Mouse (Mus musculus) heart, postnatal 36 days (tissue): Measurements from ENCODE around the gene Kdm1b. TPM values are rescaled to one million over a fixed set of nuclear protein-coding genes. Genes with fewer than 3 reads are reported as not detected.
A peak's percentile ranks its signal among the peaks of the same experiment; 100 is the strongest.

Experiments used
- DNase-seq, 2 experiments: peaks; one replicate each; pipeline ENCODE4 v3.0.0; 2021 to 2022
- intact Hi-C: fragments of 180-260 bp; cut with DNase I; formaldehyde crosslinking; loops from one replicate; pipeline ENCODE4 v1.15.1; 2025
- total RNA-seq, 2 experiments: library from RNA; stranded (reverse); gene quantifications; 2 replicates each; pipeline ENCODE4 v1.2.3; 2021

The Kdm1b gene
- total RNA-seq, 2 experiments from 2014 or later = 10.1 to 10.3 TPM

GRCm38 (mm10) chr13:47056126-47056525, 12.8 kb downstream of the Kdm1b start:
- no peak for DNase-seq
- intact Hi-C loops = no loop called here

DNA sequence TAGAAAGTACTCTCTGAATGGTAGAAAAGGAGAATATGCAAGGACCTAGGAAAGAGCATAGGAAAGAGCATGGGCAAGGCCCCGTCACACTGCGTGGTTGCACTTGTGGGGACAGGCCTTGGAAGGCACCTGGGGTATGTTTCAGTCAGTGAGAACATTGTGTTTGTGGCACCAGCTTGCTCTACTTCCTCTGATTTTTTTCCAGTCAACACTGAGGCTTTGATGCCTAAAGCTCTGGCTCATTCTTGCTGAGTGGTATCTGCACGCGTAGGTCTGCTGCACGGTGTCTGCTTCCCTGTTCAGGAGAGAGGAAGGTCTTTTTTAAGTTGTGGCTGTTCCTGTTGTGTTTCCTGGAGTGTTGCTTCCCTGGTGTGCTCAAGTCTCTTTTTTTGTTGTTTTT, 13.5 kb downstream of the Kdm1b start:
- intact Hi-C loops = no loop called here
- DNase-seq = no peak

- intact Hi-C loops = no loop called here
- no peak for DNase-seq
These were observed 19.5 kb downstream of the Kdm1b start for GRCm38 (mm10) chr13:47062756-47063155.

DNA sequence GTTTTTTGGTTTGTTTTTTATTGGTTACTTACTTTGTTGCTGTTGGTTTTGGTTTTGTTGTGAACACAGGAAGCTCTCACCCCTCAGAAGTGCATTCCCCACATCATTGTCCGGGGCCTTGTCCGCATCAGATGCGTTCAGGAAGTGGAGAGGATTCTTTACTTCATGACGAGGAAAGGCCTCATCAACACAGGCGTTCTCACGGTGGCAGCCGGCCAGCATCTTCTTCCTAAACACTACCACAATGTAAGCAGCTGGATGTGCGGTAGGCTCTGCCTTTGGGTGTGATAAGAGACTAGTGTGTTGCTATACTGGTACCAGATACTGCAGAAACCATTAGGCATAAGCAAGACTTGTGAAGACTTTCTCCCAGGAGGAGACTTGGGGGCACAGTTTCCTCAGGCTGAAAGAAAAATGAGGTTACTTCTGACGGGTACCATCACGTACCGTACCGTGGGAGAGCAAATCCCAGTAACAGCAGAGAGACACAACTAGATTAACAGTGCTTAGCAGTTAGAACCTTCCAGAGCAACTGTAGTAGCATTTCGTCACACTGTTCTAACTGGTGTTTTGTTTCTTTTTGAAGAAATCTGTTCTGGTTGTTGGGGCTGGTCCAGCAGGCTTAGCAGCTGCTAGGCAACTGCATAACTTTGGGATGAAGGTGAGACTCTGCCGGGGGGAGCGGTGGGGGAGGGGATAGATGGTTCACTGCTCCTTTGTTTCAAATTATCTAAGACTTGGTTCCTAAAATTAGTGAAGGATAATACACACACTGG, 20.9 kb downstream of the Kdm1b start:
- no peak for DNase-seq
- intact Hi-C loops = no loop called here

DNA sequence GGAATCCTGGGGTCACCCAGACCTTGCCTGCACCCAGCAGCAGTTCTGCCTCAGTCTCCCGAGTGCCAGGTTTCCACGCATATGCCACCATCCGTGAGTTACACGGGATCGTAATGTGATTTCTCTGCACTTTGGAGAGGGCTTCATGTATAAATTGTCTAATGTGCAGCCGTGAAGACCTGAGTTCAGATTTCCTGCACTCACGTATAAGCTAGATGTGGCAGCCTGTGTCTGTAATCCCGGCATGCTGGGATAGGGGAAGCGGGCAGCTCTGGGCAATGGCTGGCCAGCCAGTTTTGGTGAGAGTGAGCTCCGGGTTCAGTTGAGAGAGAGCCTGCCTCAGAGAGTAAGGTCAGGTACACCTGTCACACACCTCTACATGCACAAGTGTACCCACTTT, 23.2 kb downstream of the Kdm1b start:
- intact Hi-C loops = no loop called here
- no peak for DNase-seq

DNA sequence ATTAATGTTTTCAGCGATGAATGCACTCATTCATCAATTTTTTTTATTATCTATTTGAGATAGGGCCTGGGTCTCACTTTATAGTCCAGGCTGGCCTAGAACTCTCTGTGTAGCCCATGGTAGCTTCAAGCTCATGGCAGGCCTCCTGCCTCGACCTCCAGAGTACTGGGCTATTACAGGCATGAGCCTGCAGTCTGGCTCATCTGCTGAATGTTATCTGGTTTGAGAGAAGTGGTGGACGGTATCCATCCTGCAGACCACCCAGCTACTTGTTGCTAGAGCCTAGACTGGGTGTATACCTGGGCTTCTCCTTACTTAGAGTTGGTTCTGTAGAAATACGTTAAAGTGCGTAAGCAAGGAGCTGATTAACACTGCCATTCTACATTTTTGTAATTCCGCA, 23.7 kb downstream of the Kdm1b start:
- intact Hi-C loops = no loop called here
- no peak for DNase-seq

DNA sequence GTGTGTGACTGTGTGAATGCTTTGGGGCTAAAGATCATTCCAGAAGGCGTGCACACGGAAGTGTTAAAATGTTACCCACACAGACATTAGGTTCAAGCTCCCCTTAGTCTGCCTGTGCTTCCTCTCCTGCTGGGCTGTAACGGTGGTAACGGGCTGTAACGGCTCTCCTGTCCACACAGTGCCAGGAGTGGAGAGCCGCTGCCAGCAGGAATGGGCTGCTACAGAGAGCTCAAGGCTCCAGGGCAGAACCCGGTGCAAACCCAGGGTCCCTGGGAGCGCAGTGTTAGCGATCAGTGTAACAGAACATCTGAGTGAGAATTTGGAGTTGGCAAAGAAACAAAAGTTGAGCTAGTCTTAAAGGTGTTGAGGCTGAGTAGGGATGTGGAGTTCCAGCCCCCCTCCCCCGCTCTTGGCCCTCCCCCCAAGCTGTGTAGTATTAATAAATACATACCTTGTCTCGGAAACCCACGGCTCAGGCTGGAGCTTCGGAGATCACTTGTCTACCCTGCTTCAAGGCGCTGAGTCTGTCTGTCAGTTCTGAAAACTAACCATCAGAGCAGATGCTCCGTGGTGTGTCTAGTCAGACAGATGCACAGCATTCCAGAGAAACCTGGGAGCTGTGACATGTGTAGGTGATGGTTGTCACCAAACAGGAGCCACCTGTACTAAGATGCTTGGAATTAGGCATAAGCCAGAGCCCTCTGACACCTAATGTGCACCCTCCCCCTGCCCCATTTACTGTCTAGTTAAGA, 27.2 kb downstream of the Kdm1b start:
- intact Hi-C loops = no loop called here

GRCm38 (mm10) chr13:47071871-47072270, 28.6 kb downstream of the Kdm1b start:
- intact Hi-C loops = no loop called here
- DNase-seq = no peak

More for the DNA sequence above, 27.2 kb downstream of the Kdm1b start:
- no peak for DNase-seq

GRCm38 (mm10) chr13:47072484-47072883, 29.2 kb downstream of the Kdm1b start:
- no peak for DNase-seq
- intact Hi-C loops = no loop called here

- no peak for DNase-seq
- intact Hi-C loops = no loop called here
These were observed 32.9 kb downstream of the Kdm1b start for GRCm38 (mm10) chr13:47076156-47076555.

- intact Hi-C loops = no loop called here
- no peak for DNase-seq
These were observed 34.1 kb downstream of the Kdm1b start for GRCm38 (mm10) chr13:47077367-47077766.

DNA sequence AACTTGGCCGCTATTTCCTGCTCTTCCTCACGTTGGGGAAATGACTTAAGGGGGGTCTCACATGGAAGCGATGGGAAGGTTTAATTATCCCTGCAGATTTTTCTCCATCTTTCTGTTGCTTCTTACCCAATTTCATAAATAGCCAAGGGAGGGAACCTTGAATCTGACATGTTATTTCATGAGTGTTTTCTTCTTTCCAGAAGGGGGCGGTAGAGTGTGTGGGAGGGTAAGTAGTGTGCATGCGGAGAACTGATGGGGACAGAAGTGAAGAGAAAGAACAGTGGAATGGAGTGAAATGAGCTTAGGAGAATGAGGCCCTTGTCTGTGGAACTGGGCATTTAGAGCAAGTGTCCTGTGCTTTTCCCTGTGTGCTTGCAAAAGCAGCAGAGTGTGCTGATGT, 35.5 kb downstream of the Kdm1b start:
- DNase-seq = no peak
- intact Hi-C loops = loop anchor here (2.0 kb wide), 1 partner anchor 210 kb away; no protein-coding TSS in a partner anchor

- no peak for DNase-seq
- intact Hi-C loops = no loop called here
These were observed 37.7 kb downstream of the Kdm1b start for GRCm38 (mm10) chr13:47080905-47081505.

DNA sequence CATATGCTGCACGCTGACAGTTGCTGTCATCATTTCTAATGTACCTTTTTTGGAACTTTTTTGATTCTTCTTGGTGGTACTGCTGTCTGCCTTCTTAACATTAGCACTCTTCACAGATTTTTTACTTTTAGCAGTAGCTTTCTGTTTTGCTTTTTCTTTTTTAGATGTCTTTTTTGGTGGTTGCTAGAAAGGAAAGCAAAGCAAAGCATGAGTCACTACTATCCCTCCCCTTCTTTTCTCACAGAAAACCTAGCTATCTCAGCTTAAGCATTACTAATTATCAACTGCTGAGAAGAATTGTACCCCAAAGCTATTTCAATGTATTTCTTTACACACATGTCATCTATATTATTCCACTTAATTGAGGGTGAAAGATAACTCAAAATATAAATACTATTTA, 45.1 kb downstream of the Kdm1b start:
- intact Hi-C loops = no loop called here
- DNase-seq = no peak

DNA sequence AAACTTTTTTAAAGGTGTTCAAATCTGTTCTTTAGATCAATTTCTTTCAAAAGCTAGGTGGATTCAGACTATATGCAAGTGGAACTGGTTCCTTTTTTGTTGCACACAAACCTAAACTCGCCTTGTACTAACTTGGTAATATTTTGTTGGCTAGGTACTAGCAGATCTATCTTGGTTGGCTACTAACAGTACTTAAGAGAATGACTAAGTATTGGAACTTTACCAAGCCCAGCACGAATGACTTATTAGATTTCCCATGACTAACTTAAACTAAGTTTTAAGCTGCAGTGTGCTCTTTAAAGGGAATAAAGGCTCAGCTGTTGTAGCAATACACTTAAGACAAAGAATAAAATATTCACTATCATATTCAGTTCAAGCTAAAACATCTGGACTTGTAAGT, 46.0 kb downstream of the Kdm1b start:
- DNase-seq = no peak
- intact Hi-C loops = no loop called here

DNA sequence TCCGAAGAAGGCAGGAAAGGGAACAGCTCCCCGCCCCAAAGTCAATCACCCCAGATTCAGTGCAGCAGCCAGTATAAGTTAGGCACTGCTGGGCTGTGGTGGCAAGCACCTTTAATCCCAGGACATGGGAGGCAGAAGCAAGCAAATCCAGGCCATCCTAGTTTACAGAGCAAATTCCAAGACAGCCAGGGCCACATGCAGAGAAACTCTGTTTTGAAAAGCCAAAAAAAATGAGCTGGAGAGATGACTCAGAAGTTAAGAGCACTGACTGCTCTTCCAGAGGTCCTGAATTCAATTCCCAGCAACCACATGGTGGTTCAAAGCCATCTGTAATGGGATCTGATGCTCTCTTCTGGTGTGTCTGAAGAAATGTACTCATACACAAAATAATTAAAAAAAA, 50.5 kb downstream of the Kdm1b start:
- no peak for DNase-seq
- intact Hi-C loops = no loop called here

DNA sequence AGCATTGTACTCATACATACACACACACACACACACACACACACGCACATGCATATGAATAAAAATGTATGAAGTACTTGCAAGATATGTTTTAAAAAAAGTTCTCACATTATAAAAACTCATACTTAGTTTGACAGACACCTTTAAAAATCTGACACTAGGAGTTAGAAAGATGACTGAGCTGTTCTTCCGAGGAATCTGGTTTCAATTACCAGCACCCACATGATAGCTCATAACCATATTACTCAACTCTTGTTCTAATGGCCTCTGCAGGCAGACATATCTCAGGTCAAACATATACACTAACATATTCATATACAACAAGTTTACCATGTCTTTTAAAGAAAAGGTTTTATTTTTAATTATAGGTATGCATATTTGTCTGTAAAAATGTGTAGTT, 53.3 kb downstream of the Kdm1b start:
- no peak for DNase-seq
- intact Hi-C loops = no loop called here

- no peak for DNase-seq
- intact Hi-C loops = no loop called here
These were observed 56.0 kb downstream of the Kdm1b start for GRCm38 (mm10) chr13:47099265-47099664.

- intact Hi-C loops = no loop called here
- no peak for DNase-seq
These were observed 57.3 kb downstream of the Kdm1b start for GRCm38 (mm10) chr13:47100587-47100986.

- DNase-seq = no peak
- intact Hi-C loops = no loop called here
These were observed 60.8 kb downstream of the Kdm1b start for GRCm38 (mm10) chr13:47104146-47104545.

DNA sequence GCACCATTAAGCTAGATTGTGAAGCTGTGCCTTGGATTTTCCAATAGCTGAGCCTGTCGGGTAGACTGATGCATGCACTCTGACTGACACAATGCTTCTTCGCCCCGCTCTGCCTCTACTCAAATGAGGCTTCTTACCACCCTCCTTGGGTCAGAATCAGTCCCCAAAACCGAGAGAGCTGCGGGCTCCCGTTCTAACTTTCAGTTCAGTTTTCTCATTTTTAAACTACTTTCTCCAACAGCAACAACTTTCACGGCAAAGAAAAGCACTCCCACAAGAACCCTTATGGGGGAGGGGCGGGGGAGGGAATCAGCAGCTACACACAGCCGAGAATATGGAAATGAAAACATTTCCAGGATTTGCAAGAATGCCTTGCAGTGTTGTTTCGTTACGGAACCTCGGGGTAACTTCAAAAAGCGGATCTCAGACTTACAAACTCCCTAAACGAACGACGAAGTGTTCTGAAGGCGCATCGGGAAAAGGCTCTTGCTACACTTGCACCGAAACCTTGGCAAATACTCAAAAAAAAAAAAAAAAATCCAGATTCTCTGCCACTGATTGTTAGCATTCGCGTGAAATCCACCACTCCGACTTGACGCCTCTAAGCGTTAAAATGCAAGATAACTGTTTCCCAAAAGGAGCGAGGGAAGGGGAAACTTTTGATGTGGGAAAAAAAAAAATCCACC, 61.7 kb downstream of the Kdm1b start:
- DNase-seq = peak in 1 of 2 experiments; percentile 13
- intact Hi-C loops = no loop called here
